Mouse (Mus musculus) stomach, embryonic 14.5 days (tissue): Measurements from ENCODE around the gene Syn3. TPM values are rescaled to one million over a fixed set of nuclear protein-coding genes. Genes with fewer than 3 reads are reported as not detected.

Source experiments
- ATAC-seq: fragments of 200-750 bp; cut with Nextera tagmentation; 2 replicates; pipeline ENCODE4 v1.8.0; 2017; ENCODE audit warnings: low read depth, moderate TSS enrichment; ENCODE audit not compliant: insufficient number of reproducible peaks, insufficient read depth, low FRiP score
- H3K27ac ChIP-seq: fragments of 300-500 bp; sonication (generic); 2 replicates; pipeline ENCODE4 v1.5.1; 2014; ENCODE audit warnings: mild to moderate bottlenecking, low read length, moderate library complexity, mixed read lengths
- H3K27me3 ChIP-seq: fragments of 300-500 bp; sonication (generic); 2 replicates; pipeline ENCODE4 v1.6.1; 2014; ENCODE audit warnings: low read length, control low read depth, mixed read lengths; ENCODE audit not compliant: control insufficient read depth, insufficient read depth
- H3K36me3 ChIP-seq: fragments of 300-500 bp; sonication (generic); 2 replicates; pipeline ENCODE4 v1.6.1; 2014; ENCODE audit warnings: mild to moderate bottlenecking, control low read depth, low read length, moderate library complexity, mixed read lengths; ENCODE audit not compliant: control insufficient read depth, insufficient read depth
- H3K4me1 ChIP-seq: fragments of 300-500 bp; sonication (generic); 2 replicates; pipeline ENCODE4 v1.6.1; 2014; ENCODE audit warnings: low read length, control low read depth, mixed read lengths; ENCODE audit not compliant: control insufficient read depth, insufficient read depth
- H3K4me2 ChIP-seq: fragments of 300-500 bp; sonication (generic); replicated peaks from 2 replicates; pipeline ENCODE4 v1.6.1; 2014; ENCODE audit warnings: low read depth, low read length, control low read depth
- H3K4me3 ChIP-seq: fragments of 300-500 bp; sonication (generic); 2 replicates; pipeline ENCODE4 v1.5.1; 2014; ENCODE audit warnings: low read depth, low read length, control low read depth
- H3K9ac ChIP-seq: fragments of 300-500 bp; sonication (generic); replicated peaks from 2 replicates; pipeline ENCODE4 v1.6.1; 2014; ENCODE audit warnings: low read depth, mild to moderate bottlenecking, control low read depth, low read length, moderate library complexity, mixed read lengths
- H3K9me3 ChIP-seq: fragments of 300-500 bp; sonication (generic); 2 replicates; pipeline ENCODE4 v1.6.1; 2016; ENCODE audit warnings: low read depth, low read length, control low read depth; ENCODE audit not compliant: control insufficient read depth
- WGBS: fragments of 180-500 bp; shearing (Covaris S2); extraction: QIAGEN DNeasy Blood & Tissue Kit; methylation state at CpG from one replicate; pipeline ENCODE4 v1.1.7; 2014; 5-methylcytosine and 5-hydroxymethylcytosine counted together
- polyA plus RNA-seq: library from polyadenylated mRNA; unstranded; fragments of >200 nt; fragmentation: Nextera tagmentation; extraction: Ambion mirVana; gene quantifications from 2 replicates; pipeline ENCODE4 v1.2.1, GENCODE M21; 2014

Syn3 gene
- polyA plus RNA-seq, 1 experiment from 2014 or later: 5.8 TPM

GRCm38 (mm10) chr10:86457665-86458209 lies 41.0 kb downstream of the Syn3 start:
- H3K9me3 ChIP-seq: no peaks in the 10 kb centered on the region
- no peak overlapping the region for H3K4me2 ChIP-seq
- no peak overlapping the region for H3K4me3 ChIP-seq
- H3K36me3 ChIP-seq: no peaks in the 10 kb centered on the region
- peaks cover 5% of the 10 kb centered on the region; the same call in 1 of the 2 replicates for H3K4me1 ChIP-seq
- no peaks in the 10 kb centered on the region for H3K27me3 ChIP-seq
- ATAC-seq: no peak
- no peak overlapping the region for H3K9ac ChIP-seq
- H3K27ac ChIP-seq: no peak overlapping the region

- H3K27ac ChIP-seq: no peak overlapping the region
- H3K4me2 ChIP-seq: no peak overlapping the region
- H3K4me1 ChIP-seq: peaks cover 5% of the 10 kb centered on the region; the same call in 1 of the 2 replicates
- WGBS: 29% methylated on average over 4 of the region's 4 CpGs
- H3K9ac ChIP-seq: no peak overlapping the region
- H3K4me3 ChIP-seq: no peak overlapping the region
- no peaks in the 10 kb centered on the region for H3K9me3 ChIP-seq
- no peaks in the 10 kb centered on the region for H3K36me3 ChIP-seq
- H3K27me3 ChIP-seq: no peaks in the 10 kb centered on the region
- no peak for ATAC-seq
Observed at GRCm38 (mm10) chr10:86457195-86457594, 41.5 kb downstream of the Syn3 start.

- Histone ChIP-seq H3K9me3 (no peaks in the 10 kb centered on the region), H3K27ac (no peak overlapping the region), H3K4me3 (no peak overlapping the region), H3K4me1 (peaks cover 5% of the 10 kb centered on the region; the same call in 1 of the 2 replicates), H3K4me2 (no peak overlapping the region), H3K36me3 (no peaks in the 10 kb centered on the region), H3K9ac (no peak overlapping the region), H3K27me3 (no peaks in the 10 kb centered on the region)
- 50% methylated on average over 5 of the region's 5 CpGs for WGBS
- no peak for ATAC-seq
Observed at GRCm38 (mm10) chr10:86455296-86456055, 43.2 kb downstream of the Syn3 start.

DNA sequence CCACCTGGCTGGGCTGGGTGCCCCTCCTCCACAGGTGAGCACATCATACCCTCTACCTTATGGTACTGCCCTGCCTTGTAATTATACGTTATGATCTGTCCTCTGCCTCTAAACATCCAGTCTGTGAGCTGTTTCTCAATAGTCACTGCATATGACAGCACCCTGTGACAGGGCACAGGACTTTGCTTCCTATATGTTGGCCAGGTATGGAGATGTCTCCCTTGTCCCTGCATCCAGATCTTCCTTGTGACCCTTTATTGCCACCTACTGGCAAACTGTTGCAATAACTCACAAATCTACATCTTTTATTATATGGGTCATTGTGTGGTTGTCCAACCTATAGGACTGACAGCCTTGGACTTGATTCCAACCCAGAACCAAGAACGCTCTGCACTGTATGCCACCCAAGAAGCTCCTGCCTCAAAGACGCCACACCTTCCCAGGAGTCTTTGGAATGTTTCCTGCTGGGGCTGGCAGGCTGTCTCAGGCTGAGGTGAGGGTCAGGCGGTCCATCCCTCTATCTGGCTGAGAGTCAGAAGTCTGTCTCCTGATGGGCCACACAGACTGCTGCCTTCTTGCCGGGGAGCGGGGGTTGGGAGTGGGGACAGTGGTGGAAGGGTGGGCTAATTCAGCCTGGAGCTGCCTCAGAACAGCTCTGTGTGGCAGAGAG lies 46.2 kb downstream of the Syn3 start:
- Histone ChIP-seq H3K9ac (no peak overlapping the region), H3K27me3 (no peaks in the 10 kb centered on the region), H3K4me2 (no peak overlapping the region), H3K4me1 (peaks cover 5% of the 10 kb centered on the region; the same call in 1 of the 2 replicates), H3K27ac (no peak overlapping the region), H3K9me3 (no peaks in the 10 kb centered on the region), H3K4me3 (no peak overlapping the region), H3K36me3 (no peaks in the 10 kb centered on the region)
- ATAC-seq: peak; percentile 63
- WGBS: 40% methylated on average over 6 of the region's 6 CpGs

DNA sequence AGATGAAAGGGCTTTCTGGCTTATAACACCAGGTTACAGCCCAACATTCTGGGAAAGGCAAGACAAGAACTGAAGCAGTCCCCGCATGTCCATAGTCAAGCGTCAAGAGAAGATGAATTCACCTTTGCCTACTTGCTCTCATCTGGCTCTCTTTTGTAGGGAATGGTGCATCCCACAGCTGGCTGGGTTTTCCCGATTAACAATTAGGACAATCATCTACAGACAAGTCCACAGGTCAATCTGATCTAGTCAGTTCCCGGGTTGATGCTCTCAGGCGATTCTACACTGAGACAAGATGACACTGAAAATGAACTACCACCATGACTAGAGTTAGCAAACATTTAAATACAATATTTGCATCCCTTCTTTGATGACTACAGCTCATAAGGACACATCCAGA lies 47.4 kb downstream of the Syn3 start:
- H3K4me2 ChIP-seq: no peak overlapping the region
- no peak for ATAC-seq
- no peaks in the 10 kb centered on the region for H3K9me3 ChIP-seq
- H3K36me3 ChIP-seq: no peaks in the 10 kb centered on the region
- WGBS: 88% methylated on average over 5 of the region's 5 CpGs
- H3K4me3 ChIP-seq: no peak overlapping the region
- H3K9ac ChIP-seq: no peak overlapping the region
- H3K27me3 ChIP-seq: no peaks in the 10 kb centered on the region
- no peak overlapping the region for H3K27ac ChIP-seq
- no peaks in the 10 kb centered on the region; the same call in 1 of the 2 replicates for H3K4me1 ChIP-seq

GRCm38 (mm10) chr10:86446649-86447048 lies 52.0 kb downstream of the Syn3 start:
- Histone ChIP-seq H3K4me2 (no peak overlapping the region), H3K9ac (no peak overlapping the region), H3K27ac (no peak overlapping the region), H3K4me1 (no peaks in the 10 kb centered on the region), H3K36me3 (no peaks in the 10 kb centered on the region), H3K9me3 (no peaks in the 10 kb centered on the region), H3K27me3 (no peaks in the 10 kb centered on the region), H3K4me3 (no peak overlapping the region)
- no peak for ATAC-seq

DNA sequence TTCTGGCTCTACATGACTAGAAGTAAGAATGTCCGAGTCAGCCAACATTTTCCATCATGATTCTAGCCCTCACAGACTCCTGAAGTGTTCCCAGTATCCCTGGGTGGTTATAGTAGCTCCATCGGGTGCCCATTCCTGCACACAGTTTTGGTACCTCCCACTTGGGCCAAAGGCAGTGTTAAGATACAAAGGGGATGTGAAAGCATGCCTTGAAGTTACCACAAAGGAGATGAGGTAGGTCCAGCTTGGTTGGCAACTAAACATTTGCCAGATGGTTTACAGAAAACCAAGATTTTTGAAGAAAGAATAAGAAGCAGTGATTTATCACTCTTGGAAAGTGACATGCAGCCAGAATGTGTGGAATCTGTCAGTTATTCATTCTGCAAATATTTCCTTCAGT lies 53.5 kb downstream of the Syn3 start:
- Histone ChIP-seq H3K4me3 (no peak overlapping the region), H3K9me3 (no peaks in the 10 kb centered on the region), H3K27me3 (no peaks in the 10 kb centered on the region), H3K4me1 (no peaks in the 10 kb centered on the region), H3K36me3 (no peaks in the 10 kb centered on the region), H3K4me2 (no peak overlapping the region), H3K27ac (no peak overlapping the region), H3K9ac (no peak overlapping the region)
- ATAC-seq: no peak
- WGBS: 76% methylated on average over 2 of the region's 2 CpGs

GRCm38 (mm10) chr10:86444665-86445064 lies 54.0 kb downstream of the Syn3 start:
- Histone ChIP-seq H3K9me3 (no peaks in the 10 kb centered on the region), H3K27me3 (no peaks in the 10 kb centered on the region), H3K27ac (no peak overlapping the region), H3K4me1 (no peaks in the 10 kb centered on the region), H3K4me3 (no peak overlapping the region), H3K36me3 (no peaks in the 10 kb centered on the region), H3K9ac (no peak overlapping the region), H3K4me2 (no peak overlapping the region)
- WGBS: 61% methylated on average over 3 of the region's 3 CpGs
- no peak for ATAC-seq
